Comparison of ENCODE assay signal across 7 mouse cellular contexts in genomic region chr4:107357172-107357571, GRCm38 (mm10). TPM values are rescaled to one million over a fixed set of nuclear protein-coding genes. Genes with fewer than 3 reads are reported as not detected.
"Had no signal": no experiment of that assay in that cellular context is flagged by ENCODE, and none has a peak within 500 bp of the region (broad histone marks: within the 10 kb centered on the region; RNA-seq: fewer than 3 reads in every experiment).

No protein-coding gene starts in this region.

RNA-seq across cellular contexts. Expression of gene Dio1, which starts 50.2 kb away (rescaled TPM):
- total RNA-seq: neutrophil, adult 5-6 weeks had no signal
- polyA plus RNA-seq: neural tube, embryonic 12.5 days; neural tube, embryonic 13.5 days; neural tube, embryonic 14.5 days; neural tube, embryonic 15.5 days; stomach, embryonic 14.5 days; urinary bladder, adult 2 months had no signal
